Mouse (Mus musculus): ENCODE measurements at regions not wholly inside any gene's neighbourhood (a gene's known extent, or its start where the extent isn't known, plus 50 kb on each side); places are given as distances from the start of the nearest gene placed in this dataset.

DNA sequence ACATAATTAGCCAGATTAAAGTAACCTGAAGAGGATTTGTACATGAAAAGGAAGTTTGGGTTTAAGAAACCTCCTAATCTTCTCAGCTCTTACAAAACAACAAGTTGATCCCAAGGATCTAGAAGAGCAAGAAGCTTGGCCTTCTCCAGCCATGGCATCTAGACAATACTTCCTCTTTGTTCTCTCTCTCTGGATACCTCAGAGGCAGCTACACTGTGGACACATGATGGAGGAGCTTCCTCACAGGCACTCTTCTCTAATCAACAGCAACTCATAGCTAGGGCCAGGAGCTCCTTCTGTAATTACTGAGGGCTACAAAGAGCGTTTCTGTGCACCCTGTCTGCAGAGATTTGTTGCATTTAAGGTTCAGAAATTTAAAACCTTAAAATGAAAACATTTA, 79.9 kb downstream of the Ccdc71l start:
- TF ChIP-seq POLR2A (IDR thresholded peaks at IDR 0.05; ENCODE audit: insufficient read depth, low read depth, low read length) (no peak), CTCF (IDR thresholded peaks at IDR 0.05) (no peak)

Measured in heart, adult 2 months (tissue).